In genomic region chr19:20715093-20715492, GRCm38 (mm10) we compare ENCODE assay signal across 22 mouse cellular contexts.
"Had no signal": no experiment of that assay in that cellular context is flagged by ENCODE, and none has a peak within 500 bp of the region (broad histone marks: within the 10 kb centered on the region; RNA-seq: fewer than 3 reads in every experiment).

No protein-coding gene starts in this region.

- H3K4me3 ChIP-seq: heart, adult 2 months; heart, embryonic 13.5 days; heart, embryonic 15.5 days; hindbrain, embryonic 13.5 days; hindbrain, embryonic 15.5 days; kidney, embryonic 15.5 days; left cerebral cortex, adult 2 months; limb, embryonic 13.5 days; limb, embryonic 15.5 days; liver, embryonic 13.5 days; liver, embryonic 15.5 days had no signal

- H3K4me2 ChIP-seq: heart, embryonic 11.5 days; heart, embryonic 13.5 days; heart, embryonic 15.5 days; hindbrain, embryonic 13.5 days; hindbrain, embryonic 15.5 days; kidney, embryonic 15.5 days; limb, embryonic 13.5 days; limb, embryonic 15.5 days; liver, embryonic 13.5 days; liver, embryonic 15.5 days had no signal

- H3K27ac ChIP-seq: heart, adult 2 months; heart, embryonic 13.5 days; heart, embryonic 15.5 days; hindbrain, embryonic 13.5 days; hindbrain, embryonic 15.5 days; hindbrain, postnatal 0 days; kidney, embryonic 15.5 days; kidney, postnatal 0 days; left cerebral cortex, adult 2 months; limb, embryonic 13.5 days; limb, embryonic 15.5 days; liver, embryonic 13.5 days; liver, embryonic 15.5 days had no signal

- ATAC-seq: hindbrain, postnatal 0 days; intestine, embryonic 16.5 days had no signal

- DNase-seq: gastrocnemius, postnatal 14 days; gastrocnemius, postnatal 36 days; heart, adult 11 months; heart, adult 2 months; heart, postnatal 14 days; heart, postnatal 36 days; left cerebral cortex, postnatal 4 days; liver, embryonic 13.5 days; lung, adult 18-20 months had no signal

- H3K9me3 ChIP-seq: heart, embryonic 13.5 days; heart, embryonic 15.5 days; hindbrain, embryonic 13.5 days; hindbrain, embryonic 15.5 days; kidney, embryonic 15.5 days; limb, embryonic 13.5 days; limb, embryonic 15.5 days; liver, embryonic 13.5 days; liver, embryonic 15.5 days had no signal

- H3K36me3 ChIP-seq: heart, embryonic 13.5 days; heart, embryonic 15.5 days; hindbrain, embryonic 13.5 days; hindbrain, embryonic 15.5 days; kidney, embryonic 15.5 days; limb, embryonic 13.5 days; limb, embryonic 15.5 days; liver, embryonic 13.5 days; liver, embryonic 15.5 days had no signal

- H3K9ac ChIP-seq: heart, embryonic 13.5 days; heart, embryonic 15.5 days; hindbrain, embryonic 13.5 days; hindbrain, embryonic 15.5 days; kidney, embryonic 15.5 days; limb, embryonic 13.5 days; limb, embryonic 15.5 days; liver, embryonic 13.5 days; liver, embryonic 15.5 days had no signal

- H3K4me1 ChIP-seq: heart, embryonic 13.5 days; heart, embryonic 15.5 days; hindbrain, embryonic 13.5 days; hindbrain, embryonic 15.5 days; kidney, embryonic 15.5 days; limb, embryonic 13.5 days; limb, embryonic 15.5 days; liver, embryonic 13.5 days; liver, embryonic 15.5 days had no signal

- H3K27me3 ChIP-seq: heart, embryonic 13.5 days; heart, embryonic 15.5 days; hindbrain, embryonic 13.5 days; hindbrain, embryonic 15.5 days; kidney, embryonic 15.5 days; limb, embryonic 13.5 days; limb, embryonic 15.5 days; liver, embryonic 13.5 days; liver, embryonic 15.5 days had no signal
